In the genomic region with DNA sequence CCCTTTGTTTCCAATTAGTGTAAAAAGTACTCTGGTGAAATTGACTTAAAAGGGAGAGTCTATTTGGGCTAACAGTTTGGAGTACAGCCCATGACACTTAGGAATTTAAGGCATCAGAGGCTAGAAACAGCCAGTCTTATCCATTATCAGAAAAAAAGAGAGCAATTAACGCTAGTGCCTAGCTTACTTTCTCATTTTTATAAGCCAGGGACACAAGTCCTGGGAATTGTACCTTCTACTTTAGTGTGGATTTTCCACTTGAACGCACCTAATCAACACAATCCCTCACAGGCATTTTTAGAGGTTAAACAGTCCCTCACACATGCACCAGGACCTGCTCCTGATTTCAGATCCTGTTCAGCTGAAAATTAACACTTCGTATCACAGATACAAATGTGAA, we compare ENCODE assay signal across 25 mouse cellular contexts.
DNase-seq lines count a peak whose midpoint lies in the region; ATAC-seq lines count a peak whose summit lies in the region.
"Had no signal": no experiment of that assay in that cellular context is flagged by ENCODE, and none has a peak within 500 bp of the region (broad histone marks: within the 10 kb centered on the region; RNA-seq: fewer than 3 reads in every experiment).

No protein-coding gene starts in this region.

- H3K4me3 ChIP-seq in forebrain, embryonic 12.5 days (replicated peaks): no peak overlapping the region
- no peak overlapping the region for H3K4me3 ChIP-seq in forebrain, embryonic 10.5 days
- H3K4me3 ChIP-seq in neural tube, embryonic 14.5 days (ENCODE audit: low read depth, low read length): no peak overlapping the region
- no peak overlapping the region for H3K4me3 ChIP-seq in limb, embryonic 10.5 days
- H3K4me3 ChIP-seq: embryonic facial prominence, embryonic 15.5 days; heart, embryonic 12.5 days; liver, embryonic 15.5 days; lung, embryonic 15.5 days; midbrain, embryonic 15.5 days; myocyte; neural tube, embryonic 15.5 days had no signal

- H3K27me3 ChIP-seq in forebrain, embryonic 12.5 days: no peaks in the 10 kb centered on the region
- H3K27me3 ChIP-seq in forebrain, embryonic 10.5 days (ENCODE audit: poor library complexity, severe bottlenecking): no peaks in the 10 kb centered on the region
- no peaks in the 10 kb centered on the region for H3K27me3 ChIP-seq in neural tube, embryonic 14.5 days (ENCODE audit: control insufficient read depth, insufficient read depth, low read length)
- H3K27me3 ChIP-seq in limb, embryonic 10.5 days (ENCODE audit: low read depth, poor library complexity, severe bottlenecking): no peaks in the 10 kb centered on the region
- H3K27me3 ChIP-seq: embryonic facial prominence, embryonic 15.5 days; heart, embryonic 12.5 days; liver, embryonic 15.5 days; lung, embryonic 15.5 days; midbrain, embryonic 15.5 days; neural tube, embryonic 15.5 days had no signal

- no peaks in the 10 kb centered on the region for H3K36me3 ChIP-seq in forebrain, embryonic 12.5 days (replicated peaks)
- H3K36me3 ChIP-seq in forebrain, embryonic 10.5 days (replicated peaks): no peaks in the 10 kb centered on the region
- no peaks in the 10 kb centered on the region for H3K36me3 ChIP-seq in neural tube, embryonic 14.5 days (ENCODE audit: control insufficient read depth, insufficient read depth, low read length)
- H3K36me3 ChIP-seq in limb, embryonic 10.5 days: no peaks in the 10 kb centered on the region
- H3K36me3 ChIP-seq: embryonic facial prominence, embryonic 15.5 days; heart, embryonic 12.5 days; liver, embryonic 15.5 days; lung, embryonic 15.5 days; midbrain, embryonic 15.5 days; neural tube, embryonic 15.5 days had no signal

- H3K27ac ChIP-seq in forebrain, embryonic 12.5 days: no peak overlapping the region
- no peak overlapping the region for H3K27ac ChIP-seq in forebrain, embryonic 10.5 days
- H3K27ac ChIP-seq in neural tube, embryonic 14.5 days (ENCODE audit: low read depth, low read length): no peak overlapping the region
- H3K27ac ChIP-seq in limb, embryonic 10.5 days: no peak overlapping the region
- H3K27ac ChIP-seq: embryonic facial prominence, embryonic 15.5 days; liver, embryonic 15.5 days; lung, embryonic 15.5 days; midbrain, embryonic 15.5 days; neural tube, embryonic 15.5 days; stomach, postnatal 0 days had no signal

- H3K4me2 ChIP-seq in forebrain, embryonic 12.5 days: no peak overlapping the region
- H3K4me2 ChIP-seq in neural tube, embryonic 14.5 days (ENCODE audit: low read depth, low read length): no peak overlapping the region
- H3K4me2 ChIP-seq: embryonic facial prominence, embryonic 15.5 days; heart, embryonic 12.5 days; liver, embryonic 15.5 days; lung, embryonic 15.5 days; midbrain, embryonic 15.5 days; neural tube, embryonic 15.5 days had no signal

- ATAC-seq in forebrain, embryonic 12.5 days (ENCODE audit: low FRiP score): peak; percentile 75; the same call in 1 of the 2 replicates
- peak; percentile 31; the same call in 1 of the 2 replicates for ATAC-seq in neural tube, embryonic 14.5 days (ENCODE audit: low read depth)
- no peak for ATAC-seq in monocyte, adult 5-6 weeks (replicated peaks; ENCODE audit: insufficient number of reproducible peaks, low FRiP score, low TSS enrichment, poor library complexity, severe bottlenecking)
- ATAC-seq in cerebellum, adult (ENCODE audit: insufficient number of reproducible peaks, low FRiP score, low TSS enrichment): no peak
- ATAC-seq: midbrain, embryonic 15.5 days had no signal

- H3K9ac ChIP-seq in forebrain, embryonic 12.5 days: no peak overlapping the region
- no peak overlapping the region for H3K9ac ChIP-seq in neural tube, embryonic 14.5 days (replicated peaks; ENCODE audit: low read depth, low read length)
- H3K9ac ChIP-seq: embryonic facial prominence, embryonic 15.5 days; heart, embryonic 12.5 days; liver, embryonic 15.5 days; lung, embryonic 15.5 days; midbrain, embryonic 15.5 days; neural tube, embryonic 15.5 days had no signal

- 0 out of 2 replicates have a peak, but pooled peaks cover 5% of the 10 kb centered on the region for H3K4me1 ChIP-seq in forebrain, embryonic 12.5 days
- peaks cover 7% of the 10 kb centered on the region for H3K4me1 ChIP-seq in forebrain, embryonic 10.5 days
- H3K4me1 ChIP-seq in neural tube, embryonic 14.5 days (ENCODE audit: control insufficient read depth, insufficient read depth, low read length): no peaks in the 10 kb centered on the region
- peaks cover 2% of the 10 kb centered on the region; the same call in 1 of the 2 replicates for H3K4me1 ChIP-seq in limb, embryonic 10.5 days
- H3K4me1 ChIP-seq: liver, embryonic 15.5 days; lung, embryonic 15.5 days; midbrain, embryonic 15.5 days; neural tube, embryonic 15.5 days had no signal

- no peak for DNase-seq in forebrain, embryonic 10.5 days (ENCODE audit: extremely low spot score, low spot score)
- no peak for DNase-seq in neural tube, embryonic 10.5 days (ENCODE audit: extremely low spot score, low spot score)
- DNase-seq in kidney, postnatal 14 days: peak; percentile 55
- no peak for DNase-seq in limb, embryonic 10.5 days (ENCODE audit: low spot score)
- DNase-seq: adrenal gland, postnatal 14 days; cerebellum, adult 9-10 months; gastrocnemius, postnatal 14 days; heart, adult 18-20 months; heart, postnatal 14 days; left cerebral cortex, postnatal 4 days; liver; lung, postnatal 36 days; right cerebral cortex, postnatal 14 days had no signal

- H3K9me3 ChIP-seq in forebrain, embryonic 12.5 days: no peaks in the 10 kb centered on the region
- no peaks in the 10 kb centered on the region for H3K9me3 ChIP-seq in forebrain, embryonic 10.5 days
- H3K9me3 ChIP-seq in neural tube, embryonic 14.5 days (ENCODE audit: control insufficient read depth, low read length): no peaks in the 10 kb centered on the region
- no peaks in the 10 kb centered on the region for H3K9me3 ChIP-seq in limb, embryonic 10.5 days (replicated peaks)
- H3K9me3 ChIP-seq: embryonic facial prominence, embryonic 15.5 days; heart, embryonic 12.5 days; liver, embryonic 15.5 days; lung, embryonic 15.5 days; midbrain, embryonic 15.5 days; neural tube, embryonic 15.5 days had no signal

- 16% methylated on average over 3 of the region's 3 CpGs for WGBS in forebrain, embryonic 12.5 days
- WGBS in forebrain, embryonic 10.5 days: 21% methylated on average over 3 of the region's 3 CpGs
- WGBS in neural tube, embryonic 14.5 days: 77% methylated on average over 3 of the region's 3 CpGs
- WGBS in limb, embryonic 10.5 days: 75% methylated on average over 3 of the region's 3 CpGs

Comparison
In these comparisons a context has a peak if more than half of its experiments do, and no peak if none do; other contexts are left out.
1. ATAC-seq: peak in forebrain, embryonic 12.5 days (single experiment) and neural tube, embryonic 14.5 days (single experiment); none in monocyte, adult 5-6 weeks (single experiment) and cerebellum, adult (single experiment).